Mouse (Mus musculus) small intestine, adult 2 months (tissue): Measurements from ENCODE around the gene Golga1. TPM values are rescaled to one million over a fixed set of nuclear protein-coding genes. Genes with fewer than 3 reads are reported as not detected.

Experiments used
- H3K27ac ChIP-seq: fragments of 200-500 bp; 2 replicates; pipeline ENCODE4 v1.5.1; 2012; ENCODE audit warnings: low read depth, low read length, control low read depth, inconsistent platforms; ENCODE audit not compliant: insufficient read depth
- H3K27me3 ChIP-seq: fragments of 200-500 bp; 2 replicates; pipeline ENCODE4 v1.6.1; 2012; ENCODE audit warnings: mild to moderate bottlenecking, moderate library complexity, low read length, inconsistent platforms; ENCODE audit not compliant: control insufficient read depth, insufficient read depth
- H3K36me3 ChIP-seq: fragments of 200-500 bp; 2 replicates; pipeline ENCODE4 v1.6.1; 2012; ENCODE audit warnings: mild to moderate bottlenecking, low read length, control low read depth, inconsistent platforms; ENCODE audit not compliant: control insufficient read depth, insufficient read depth
- H3K4me1 ChIP-seq: fragments of 200-500 bp; 2 replicates; pipeline ENCODE4 v1.6.1; 2012; ENCODE audit warnings: low read length, inconsistent platforms, mixed read lengths; ENCODE audit not compliant: control insufficient read depth, insufficient read depth, insufficient read length
- H3K4me3 ChIP-seq: fragments of 200-500 bp; 2 replicates; pipeline ENCODE4 v1.5.1; 2012; ENCODE audit warnings: low read depth, mild to moderate bottlenecking, control low read depth, inconsistent platforms, low read length, moderate library complexity
- CTCF ChIP-seq: fragments of 200-500 bp; IDR thresholded peaks from 2 replicates; pipeline ENCODE4 v1.5.1; 2012; ENCODE audit warnings: low read depth, mild to moderate bottlenecking, control low read depth, inconsistent platforms, low read length, moderate library complexity, mixed read lengths; ENCODE audit not compliant: insufficient replicate concordance, insufficient read length; ENCODE audit errors: extremely low read depth
- POLR2A ChIP-seq: fragments of 200-500 bp; IDR thresholded peaks from 2 replicates; pipeline ENCODE4 v1.6.1; 2012; ENCODE audit warnings: low read depth, mild to moderate bottlenecking, control low read depth, inconsistent platforms, low read length, moderate library complexity
- WGBS: fragments of 180-500 bp; shearing (Covaris S2); methylation state at CpG from one replicate; pipeline ENCODE4 v1.1.7; 2018; 5-methylcytosine and 5-hydroxymethylcytosine counted together
- polyA plus RNA-seq: library from polyadenylated mRNA; depleted of rRNA; stranded (reverse); fragments of >200 nt; gene quantifications from 2 replicates; pipeline ENCODE4 v1.2.3, GENCODE M21; 2012

The Golga1 gene
- polyA plus RNA-seq, 1 experiment: 10.4 TPM

GRCm38 (mm10) chr2:39000587-39000919, 64.8 kb downstream of the Golga1 start:
- peaks cover 27% of the 10 kb centered on the region for H3K36me3 ChIP-seq
- H3K4me1 ChIP-seq: peaks cover 22% of the 10 kb centered on the region
- whole genome bisulfite sequencing: 72% methylated on average over 4 of the region's 4 CpGs
- no peak overlapping the region for H3K4me3 ChIP-seq
- H3K27ac ChIP-seq: no peak overlapping the region
- no peaks in the 10 kb centered on the region for H3K27me3 ChIP-seq
- no peak for TF ChIP-seq CTCF
- TF ChIP-seq POLR2A: no peak

- TF ChIP-seq CTCF: no peak
- no peak for TF ChIP-seq POLR2A
- Histone ChIP-seq H3K36me3 (peaks cover 27% of the 10 kb centered on the region), H3K4me3 (no peak overlapping the region), H3K4me1 (peaks cover 22% of the 10 kb centered on the region), H3K27ac (no peak overlapping the region), H3K27me3 (no peaks in the 10 kb centered on the region)
- WGBS: 40% methylated on average over 8 of the region's 8 CpGs
Measured at GRCm38 (mm10) chr2:38999910-39000586, 65.3 kb downstream of the Golga1 start.

GRCm38 (mm10) chr2:38999381-38999780, 66.0 kb downstream of the Golga1 start:
- peaks cover 27% of the 10 kb centered on the region for H3K36me3 ChIP-seq
- H3K27me3 ChIP-seq: no peaks in the 10 kb centered on the region
- TF ChIP-seq POLR2A (no peak), CTCF (no peak)
- WGBS: 26% methylated on average over 4 of the region's 4 CpGs
- no peak overlapping the region for H3K27ac ChIP-seq
- peaks cover 22% of the 10 kb centered on the region for H3K4me1 ChIP-seq
- H3K4me3 ChIP-seq: no peak overlapping the region

GRCm38 (mm10) chr2:38997386-38998374, 67.7 kb downstream of the Golga1 start, which contains the start of gene Wdr38:
Gene Wdr38, plus strand, starts transcription at chr2:38997476.
- peaks cover 22% of the 10 kb centered on the region for H3K4me1 ChIP-seq
- 11% methylated on average over 33 of the region's 33 CpGs for WGBS
- peaks cover 19% of the 10 kb centered on the region for H3K36me3 ChIP-seq
- TF ChIP-seq POLR2A (no peak; the same call in 1 of the 2 replicates), CTCF (peak; percentile 100)
- peak within 1 kb of the TSS; percentile 83 for H3K27ac ChIP-seq
- peak within 1 kb of the TSS; percentile 71 for H3K4me3 ChIP-seq
- no peaks in the 10 kb centered on the region for H3K27me3 ChIP-seq

- TF ChIP-seq CTCF: no peak
- no peak for TF ChIP-seq POLR2A
- Histone ChIP-seq H3K4me1 (peaks cover 22% of the 10 kb centered on the region), H3K4me3 (no peak overlapping the region), H3K27me3 (no peaks in the 10 kb centered on the region), H3K27ac (no peak overlapping the region), H3K36me3 (no peaks in the 10 kb centered on the region)
- WGBS: 23% methylated on average over 4 of the region's 4 CpGs
Measured at GRCm38 (mm10) chr2:38992452-38992851, 72.9 kb downstream of the Golga1 start.

GRCm38 (mm10) chr2:38992004-38992403, 73.3 kb downstream of the Golga1 start:
- no peak overlapping the region for H3K27ac ChIP-seq
- H3K27me3 ChIP-seq: no peaks in the 10 kb centered on the region
- 15% methylated on average over 4 of the region's 4 CpGs for WGBS
- H3K4me1 ChIP-seq: peaks cover 22% of the 10 kb centered on the region
- H3K4me3 ChIP-seq: no peak overlapping the region
- no peaks in the 10 kb centered on the region for H3K36me3 ChIP-seq
- TF ChIP-seq CTCF (no peak), POLR2A (no peak)

- no peaks in the 10 kb centered on the region for H3K27me3 ChIP-seq
- no peak for TF ChIP-seq POLR2A
- TF ChIP-seq CTCF: no peak
- H3K4me3 ChIP-seq: no peak overlapping the region
- H3K36me3 ChIP-seq: no peaks in the 10 kb centered on the region
- WGBS: 92% methylated on average over 2 of the region's 2 CpGs
- H3K4me1 ChIP-seq: peaks cover 26% of the 10 kb centered on the region
- no peak overlapping the region for H3K27ac ChIP-seq
Measured at GRCm38 (mm10) chr2:38988929-38989328, 76.4 kb downstream of the Golga1 start.
